Comparison of ENCODE assay signal across 11 mouse cellular contexts in the genomic region with DNA sequence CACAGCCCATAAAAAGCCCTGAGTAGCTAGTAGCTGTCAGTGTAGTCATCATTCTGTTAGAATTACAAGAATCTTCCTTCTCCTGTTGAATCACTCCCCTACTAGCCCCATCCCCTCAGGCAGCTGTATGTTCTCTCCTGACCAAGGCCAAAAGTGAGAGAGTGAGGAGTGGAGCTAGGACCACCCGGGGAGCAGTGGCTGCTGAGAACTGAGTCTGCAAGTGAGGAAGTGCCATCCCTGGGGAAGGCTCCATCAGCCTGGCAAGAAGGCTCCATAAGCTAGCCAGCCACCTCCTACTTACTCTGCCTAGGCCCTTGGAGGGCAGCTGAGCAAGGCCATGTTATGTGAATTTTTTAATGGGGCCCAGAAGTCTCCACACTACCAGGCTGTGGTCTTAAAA. TPM values are rescaled to one million over a fixed set of nuclear protein-coding genes. Genes with fewer than 3 reads are reported as not detected.
DNase-seq lines count a peak whose midpoint lies in the region; ATAC-seq lines count a peak whose summit lies in the region.
"Had no signal": no experiment of that assay in that cellular context is flagged by ENCODE, and none has a peak within 500 bp of the region (broad histone marks: within the 10 kb centered on the region; RNA-seq: fewer than 3 reads in every experiment).

No protein-coding gene starts in this region.

- H3K4me3 ChIP-seq in hindbrain, embryonic 11.5 days (ENCODE audit: low read depth, low read length): no peak overlapping the region
- H3K4me3 ChIP-seq in hindbrain, embryonic 12.5 days: no peak overlapping the region

- 0 out of 2 replicates have a peak, but pooled peaks cover 2% of the 10 kb centered on the region for H3K4me1 ChIP-seq in hindbrain, embryonic 11.5 days (replicated peaks; ENCODE audit: control insufficient read depth, insufficient read depth, low read length)
- peaks cover 21% of the 10 kb centered on the region for H3K4me1 ChIP-seq in hindbrain, embryonic 12.5 days

- H3K27ac ChIP-seq in hindbrain, embryonic 11.5 days (ENCODE audit: low read depth, low read length): 0 out of 2 replicates have a peak overlapping the region, but pooled peaks have one; percentile 1
- H3K27ac ChIP-seq in hindbrain, embryonic 12.5 days: no peak overlapping the region

- H3K4me2 ChIP-seq in hindbrain, embryonic 11.5 days (replicated peaks; ENCODE audit: low read depth, low read length): no peak overlapping the region
- H3K4me2 ChIP-seq in hindbrain, embryonic 12.5 days (replicated peaks): no peak overlapping the region
- H3K4me2 ChIP-seq: liver, embryonic 11.5 days; midbrain, embryonic 11.5 days had no signal

- no peak for ATAC-seq in hindbrain, embryonic 11.5 days (ENCODE audit: low FRiP score)
- ATAC-seq in hindbrain, embryonic 12.5 days (ENCODE audit: low FRiP score): no peak

- no peaks in the 10 kb centered on the region; the same call in 1 of the 2 replicates for H3K36me3 ChIP-seq in hindbrain, embryonic 11.5 days (ENCODE audit: control insufficient read depth, insufficient read depth, low read length)
- peaks cover 45% of the 10 kb centered on the region for H3K36me3 ChIP-seq in hindbrain, embryonic 12.5 days

- no peaks in the 10 kb centered on the region for H3K27me3 ChIP-seq in hindbrain, embryonic 11.5 days (ENCODE audit: control insufficient read depth, insufficient read depth, low read length)
- no peaks in the 10 kb centered on the region for H3K27me3 ChIP-seq in hindbrain, embryonic 12.5 days

- 48% methylated on average over 1 of the region's 1 CpGs for WGBS in hindbrain, embryonic 11.5 days
- 53% methylated on average over 1 of the region's 1 CpGs for WGBS in hindbrain, embryonic 12.5 days

- H3K9ac ChIP-seq in hindbrain, embryonic 11.5 days (ENCODE audit: low read depth, low read length): no peak overlapping the region
- H3K9ac ChIP-seq in hindbrain, embryonic 12.5 days: no peak overlapping the region

- no peak for DNase-seq in hindbrain, embryonic 11.5 days (ENCODE audit: low spot score)
- DNase-seq in 3T3-L1 (ENCODE audit: low read depth, low spot score): peak; percentile 82
- DNase-seq in Muller cell, postnatal 12 days (ENCODE audit: inconsistent ontology term): peak; percentile 57
- peak; percentile 59 for DNase-seq in heart, postnatal 4 days
- no peak for DNase-seq in frontal cortex, adult 2 months (ENCODE audit: extremely low spot score in 1 of 2, low spot score in 1 of 2)
- no peak for DNase-seq in layer of hippocampus, postnatal 25 days (ENCODE audit: extremely low spot score in 1 of 2, low spot score in 1 of 2)
- DNase-seq in thymus, postnatal 10 days (ENCODE audit: low spot score in 2 of 2): no peak

- H3K9me3 ChIP-seq in hindbrain, embryonic 11.5 days (ENCODE audit: control insufficient read depth, low read length): no peaks in the 10 kb centered on the region
- H3K9me3 ChIP-seq in hindbrain, embryonic 12.5 days (replicated peaks): no peaks in the 10 kb centered on the region
- H3K9me3 ChIP-seq: G1E had no signal

RNA-seq across cellular contexts. Expression of gene Hic1, which starts 27.4 kb away (rescaled TPM):
- polyA plus RNA-seq in hindbrain, embryonic 11.5 days (2014; fragmentation: Nextera tagmentation; extraction: Ambion mirVana): 0.90 and 1.5 TPM in 2 replicates
- polyA plus RNA-seq in hindbrain, embryonic 12.5 days (2016; fragmentation: Nextera tagmentation; extraction: Ambion mirVana): 11.3 and 15.8 TPM in 2 replicates
- total RNA-seq in heart, postnatal 4 days (2021): 10 to 100 TPM; 42.6 to 49.5 TPM
- 4.1 and 4.2 TPM in 2 replicates for polyA plus RNA-seq in frontal cortex, adult 2 months (2012; rRNA removed)
- total RNA-seq in layer of hippocampus, postnatal 25 days (2021): 1 to 10 TPM; 2.5 to 3.2 TPM

RNA-seq across cellular contexts. Expression of gene Ovca2, which starts 36.7 kb away (rescaled TPM):
- polyA plus RNA-seq in hindbrain, embryonic 11.5 days (2014; fragmentation: Nextera tagmentation; extraction: Ambion mirVana): 28.0 and 31.0 TPM in 2 replicates
- polyA plus RNA-seq in hindbrain, embryonic 12.5 days (2016; fragmentation: Nextera tagmentation; extraction: Ambion mirVana): 23.8 and 24.5 TPM in 2 replicates
- 1 to 10 TPM; 8.1 to 8.7 TPM for total RNA-seq in heart, postnatal 4 days (2021)
- 17.3 and 18.5 TPM in 2 replicates for polyA plus RNA-seq in frontal cortex, adult 2 months (2012; rRNA removed)
- total RNA-seq in layer of hippocampus, postnatal 25 days (2021): 10 to 100 TPM; 18.2 to 18.3 TPM

RNA-seq across cellular contexts. Expression of gene Dph1, which starts 49.1 kb away (rescaled TPM):
- polyA plus RNA-seq in hindbrain, embryonic 11.5 days (2014; fragmentation: Nextera tagmentation; extraction: Ambion mirVana): 14.1 and 18.8 TPM in 2 replicates
- 14.8 and 18.6 TPM in 2 replicates for polyA plus RNA-seq in hindbrain, embryonic 12.5 days (2016; fragmentation: Nextera tagmentation; extraction: Ambion mirVana)
- 10 to 100 TPM; 15.0 to 17.4 TPM for total RNA-seq in heart, postnatal 4 days (2021)
- 21.2 and 22.2 TPM in 2 replicates for polyA plus RNA-seq in frontal cortex, adult 2 months (2012; rRNA removed)
- total RNA-seq in layer of hippocampus, postnatal 25 days (2021): 10 to 100 TPM; 35.4 to 36.1 TPM

RNA-seq across cellular contexts. Expression of gene Rtn4rl1, which starts 51.7 kb away (rescaled TPM):
- 2.4 and 2.8 TPM in 2 replicates for polyA plus RNA-seq in hindbrain, embryonic 11.5 days (2014; fragmentation: Nextera tagmentation; extraction: Ambion mirVana)
- 5.1 and 5.8 TPM in 2 replicates for polyA plus RNA-seq in hindbrain, embryonic 12.5 days (2016; fragmentation: Nextera tagmentation; extraction: Ambion mirVana)
- total RNA-seq in heart, postnatal 4 days (2021): 10 to 100 TPM; 20.3 to 23.2 TPM
- polyA plus RNA-seq in frontal cortex, adult 2 months (2012; rRNA removed): 25.3 and 28.1 TPM in 2 replicates
- total RNA-seq in layer of hippocampus, postnatal 25 days (2021): 100 to 1,000 TPM in 1 of 2 experiments, 10 to 100 TPM in 1; 94.7 to 106 TPM
- total RNA-seq: G1E had no signal
- polyA plus RNA-seq: G1E had no signal

Comparison
In these comparisons a context has a peak if more than half of its experiments do, and no peak if none do; other contexts are left out.
1. DNase-seq: peak in 3T3-L1 (single experiment), Muller cell, postnatal 12 days (single experiment) and heart, postnatal 4 days (single experiment); none in hindbrain, embryonic 11.5 days (single experiment), frontal cortex, adult 2 months (0 of 2), layer of hippocampus, postnatal 25 days (0 of 2) and thymus, postnatal 10 days (0 of 2).